Mouse (Mus musculus) myocyte (in vitro differentiated cells): ENCODE measurements around the gene Gm20388.

ENCODE experiments used
- CEBPB ChIP-seq: IDR thresholded peaks from 2 replicates; pipeline ENCODE4 v1.6.1; 2011; ENCODE audit warnings: mild to moderate bottlenecking, moderate library complexity; ENCODE audit not compliant: poor library complexity, insufficient read depth, severe bottlenecking
- E2F4 ChIP-seq: IDR thresholded peaks from one replicate; pipeline ENCODE4 v1.6.1; 2011; ENCODE audit warnings: mild to moderate bottlenecking, control low read depth, moderate library complexity; ENCODE audit not compliant: insufficient read depth
- MAX ChIP-seq: IDR thresholded peaks from one replicate; pipeline ENCODE4 v1.6.1; 2011; ENCODE audit warnings: low read depth, mild to moderate bottlenecking, control low read depth
- MYOD1 ChIP-seq, 3 experiments: IDR thresholded peaks; one replicate each; pipeline ENCODE4 v1.6.1; 2011; ENCODE audit warnings: control low read depth in 2 of 3, low read depth in 2 of 3, mild to moderate bottlenecking in 2 of 3, moderate library complexity in 1 of 3; ENCODE audit not compliant: insufficient read length in 2 of 3, control insufficient read depth in 1 of 3
- MYOG ChIP-seq, 3 experiments: IDR thresholded peaks; one replicate each; pipeline ENCODE4 v1.6.1; 2011; ENCODE audit warnings: control low read depth in 2 of 3, low read depth in 2 of 3, mild to moderate bottlenecking in 2 of 3; ENCODE audit not compliant: insufficient read length in 2 of 3, control insufficient read depth in 1 of 3, insufficient read depth in 1 of 3
- POLR2A ChIP-seq: IDR thresholded peaks from one replicate; pipeline ENCODE4 v1.6.1; 2011; ENCODE audit warnings: low read depth, mild to moderate bottlenecking, control low read depth, moderate library complexity; ENCODE audit not compliant: insufficient read length
- POLR2AphosphoS2 ChIP-seq: IDR thresholded peaks from one replicate; pipeline ENCODE4 v1.6.1; 2011; ENCODE audit warnings: low read depth, control low read depth; ENCODE audit not compliant: insufficient read length
- SRF ChIP-seq: IDR thresholded peaks from one replicate; pipeline ENCODE4 v1.6.1; 2011; ENCODE audit warnings: low read depth; ENCODE audit not compliant: control insufficient read depth, insufficient read length
- TCF12 ChIP-seq: IDR thresholded peaks from one replicate; pipeline ENCODE4 v1.6.1; 2011; ENCODE audit warnings: mild to moderate bottlenecking, control low read depth; ENCODE audit not compliant: poor library complexity, insufficient read depth, severe bottlenecking
- TCF3 ChIP-seq: IDR thresholded peaks from one replicate; pipeline ENCODE4 v1.6.1; 2011; ENCODE audit warnings: low read depth, control low read depth; ENCODE audit not compliant: insufficient read length
- USF1 ChIP-seq: IDR thresholded peaks from one replicate; pipeline ENCODE4 v1.6.1; 2011; ENCODE audit warnings: low read depth, mild to moderate bottlenecking, control low read depth, moderate library complexity

GRCm38 (mm10) chr8:121760484-121760883 lies 1849.8 kb downstream of the Gm20388 start:
- TF ChIP-seq POLR2A (no peak), MYOG (IDR thresholded peaks at IDR 0.05; ENCODE audit: control insufficient read depth in 1 of 3, insufficient read depth in 1 of 3, insufficient read length in 2 of 3, low read depth in 2 of 3) (no peak), TCF12 (no peak), E2F4 (no peak), SRF (no peak), USF1 (no peak), MAX (no peak), TCF3 (no peak), POLR2AphosphoS2 (no peak), CEBPB (no peak), MYOD1 (IDR thresholded peaks at IDR 0.05; ENCODE audit: control insufficient read depth in 1 of 3, insufficient read length in 2 of 3, low read depth in 2 of 3) (no peak)
